Mouse (Mus musculus) lung, adult 2 months (tissue): Measurements from ENCODE around the gene Tgfbr3. TPM values are rescaled to one million over a fixed set of nuclear protein-coding genes. Genes with fewer than 3 reads are reported as not detected.

Source experiments
- DNase-seq: peaks from one replicate; pipeline ENCODE4 v3.0.0; 2022
- H3K4me1 ChIP-seq: fragments of 200-500 bp; 2 replicates; pipeline ENCODE4 v1.6.1; 2011; ENCODE audit warnings: low read length; ENCODE audit not compliant: control insufficient read depth, insufficient read depth
- H3K4me3 ChIP-seq: fragments of 200-500 bp; replicated peaks from 2 replicates; pipeline ENCODE3; 2011; ENCODE audit warnings: low read depth, mild to moderate bottlenecking, control low read depth, low read length; ENCODE audit errors: extremely low read depth
- CTCF ChIP-seq: fragments of 200-500 bp; IDR thresholded peaks from 2 replicates; pipeline ENCODE4 v1.5.1; 2011; ENCODE audit warnings: mild to moderate bottlenecking, low read length, control low read depth; ENCODE audit not compliant: insufficient read depth
- POLR2A ChIP-seq: fragments of 200-500 bp; IDR thresholded peaks from 2 replicates; pipeline ENCODE4 v1.6.1; 2011; ENCODE audit warnings: low read depth, mild to moderate bottlenecking, control low read depth, low read length, borderline replicate concordance; ENCODE audit errors: extremely low read depth
- WGBS: fragments of 180-500 bp; shearing (Covaris S2); methylation state at CpG from one replicate; pipeline ENCODE4 v1.1.7; 2018; 5-methylcytosine and 5-hydroxymethylcytosine counted together
- polyA plus RNA-seq: library from polyadenylated mRNA; depleted of rRNA; stranded (reverse); fragments of >200 nt; gene quantifications from 2 replicates; pipeline ENCODE4 v1.2.3, GENCODE M21; 2012

Gene Tgfbr3
- polyA plus RNA-seq, 1 experiment = 47.3 TPM

DNA sequence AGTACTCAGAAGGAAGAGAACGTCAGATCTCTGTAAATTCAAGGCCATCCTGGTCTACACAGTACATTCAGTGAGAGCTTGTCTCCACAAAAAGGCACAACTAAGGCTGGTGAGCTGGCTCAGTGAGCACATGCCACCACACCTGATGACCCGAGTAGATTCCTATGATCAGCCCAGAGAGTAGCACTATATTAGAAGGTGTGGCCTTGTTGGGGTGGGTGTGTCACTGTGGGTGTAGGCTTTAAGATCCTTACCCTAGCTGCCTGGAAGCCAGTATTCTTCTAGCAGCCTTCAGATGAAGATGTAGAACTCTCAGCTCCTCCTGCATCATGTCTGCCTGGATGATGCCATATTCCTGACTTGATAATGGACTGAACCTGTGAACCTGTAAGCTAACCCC lies 115.9 kb downstream of the Tgfbr3 start:
- Histone ChIP-seq H3K4me1 (peaks cover 3% of the 10 kb centered on the region), H3K4me3 (no peak overlapping the region)
- WGBS = 67% methylated on average over 2 of the region's 2 CpGs
- TF ChIP-seq CTCF = no peak
- no peak for TF ChIP-seq POLR2A
- no peak for DNase-seq

DNA sequence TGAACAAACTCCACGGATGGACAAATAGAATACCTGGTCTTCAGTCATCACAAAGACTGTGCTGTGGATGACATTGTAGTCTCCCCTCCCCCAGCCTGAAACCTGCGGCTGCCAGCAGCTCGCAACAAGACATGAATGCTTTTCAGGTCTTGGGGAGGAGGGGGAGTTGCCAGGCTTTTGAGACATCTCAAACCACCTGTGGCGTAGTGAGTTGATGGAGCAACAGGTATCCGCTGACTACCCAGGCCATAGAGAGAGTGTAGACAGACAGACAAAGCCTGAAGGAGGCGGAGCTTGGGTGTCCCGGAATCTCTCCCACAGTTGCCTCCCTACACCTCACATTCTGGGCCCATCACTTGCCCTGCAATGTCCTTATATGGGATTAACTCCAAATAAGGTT lies 117.6 kb downstream of the Tgfbr3 start:
- TF ChIP-seq POLR2A = no peak
- TF ChIP-seq CTCF = no peak
- no peak overlapping the region for H3K4me3 ChIP-seq
- 89% methylated on average over 7 of the region's 7 CpGs for WGBS
- DNase-seq = no peak
- peaks cover 12% of the 10 kb centered on the region for H3K4me1 ChIP-seq

DNA sequence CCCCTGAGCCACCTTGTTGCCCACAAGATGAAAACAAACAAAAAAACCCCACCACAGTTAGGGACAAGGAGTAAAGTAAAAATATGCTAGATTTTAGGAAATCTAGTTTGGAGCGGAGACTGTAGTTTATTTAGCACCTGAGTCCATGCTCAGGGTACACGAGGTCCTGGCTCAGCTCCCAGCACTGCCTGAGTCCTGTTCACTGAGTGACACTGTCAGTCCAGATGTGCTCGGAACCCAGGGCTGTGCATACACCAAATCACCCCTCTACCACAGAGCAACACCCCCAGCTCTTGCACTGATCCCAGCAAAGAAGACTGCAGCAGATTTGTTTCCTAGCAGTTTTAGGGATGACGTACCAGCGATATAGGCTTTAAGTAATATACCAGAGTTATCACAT lies 119.6 kb downstream of the Tgfbr3 start:
- DNase-seq = no peak
- WGBS = 79% methylated on average over 5 of the region's 5 CpGs
- TF ChIP-seq CTCF = no peak
- no peak for TF ChIP-seq POLR2A
- peaks cover 19% of the 10 kb centered on the region for H3K4me1 ChIP-seq
- no peak overlapping the region for H3K4me3 ChIP-seq

DNA sequence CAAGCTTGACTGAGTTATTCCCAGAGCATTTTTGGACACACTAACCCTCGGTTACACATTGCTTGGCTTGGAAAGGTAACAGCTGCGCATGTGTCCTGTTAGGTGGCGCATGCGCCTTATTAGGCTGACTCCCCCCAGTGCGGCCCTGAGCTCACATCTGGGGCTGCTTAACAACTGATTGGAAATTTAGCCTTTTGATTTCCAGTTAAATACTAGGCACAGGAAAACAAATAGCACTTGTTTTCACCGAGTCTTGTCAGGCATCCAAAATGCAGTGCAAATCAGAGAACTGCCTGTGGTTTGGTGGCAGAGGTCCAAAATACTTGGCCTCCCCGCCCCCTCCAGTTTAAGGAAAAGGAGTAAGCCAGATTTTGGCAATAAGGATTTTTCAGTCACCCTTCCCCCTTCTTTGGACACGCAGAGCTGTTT lies 121.5 kb downstream of the Tgfbr3 start:
- H3K4me1 ChIP-seq = peaks cover 19% of the 10 kb centered on the region
- peak overlapping the region; percentile 20 for H3K4me3 ChIP-seq
- peak; percentile 58 for DNase-seq
- 18% methylated on average over 8 of the region's 8 CpGs for WGBS
- TF ChIP-seq CTCF (no peak), POLR2A (no peak)

DNA sequence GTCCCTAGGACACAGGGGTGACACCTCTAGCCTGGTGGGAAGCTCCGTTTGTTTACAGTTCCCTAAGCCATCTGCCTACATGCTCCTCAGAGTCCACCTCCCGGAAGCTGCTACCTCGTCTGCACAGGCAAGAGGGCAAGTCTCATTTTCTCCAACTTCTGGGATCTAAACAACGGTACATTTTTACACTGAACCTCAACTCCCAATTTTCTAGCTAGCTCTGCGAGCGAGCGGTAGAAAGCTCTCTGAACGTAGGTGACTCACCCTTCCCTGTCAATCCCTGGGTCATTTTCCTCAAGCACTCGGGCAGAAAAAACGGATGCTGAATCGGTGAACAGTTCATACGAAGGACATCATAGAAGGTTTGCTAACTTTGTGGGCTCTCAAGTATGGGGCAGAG lies 122.1 kb downstream of the Tgfbr3 start:
- Histone ChIP-seq H3K4me1 (peaks cover 19% of the 10 kb centered on the region), H3K4me3 (peak overlapping the region; percentile 14)
- no peak for DNase-seq
- TF ChIP-seq CTCF = no peak
- TF ChIP-seq POLR2A = no peak
- 24% methylated on average over 12 of the region's 12 CpGs for WGBS

DNA sequence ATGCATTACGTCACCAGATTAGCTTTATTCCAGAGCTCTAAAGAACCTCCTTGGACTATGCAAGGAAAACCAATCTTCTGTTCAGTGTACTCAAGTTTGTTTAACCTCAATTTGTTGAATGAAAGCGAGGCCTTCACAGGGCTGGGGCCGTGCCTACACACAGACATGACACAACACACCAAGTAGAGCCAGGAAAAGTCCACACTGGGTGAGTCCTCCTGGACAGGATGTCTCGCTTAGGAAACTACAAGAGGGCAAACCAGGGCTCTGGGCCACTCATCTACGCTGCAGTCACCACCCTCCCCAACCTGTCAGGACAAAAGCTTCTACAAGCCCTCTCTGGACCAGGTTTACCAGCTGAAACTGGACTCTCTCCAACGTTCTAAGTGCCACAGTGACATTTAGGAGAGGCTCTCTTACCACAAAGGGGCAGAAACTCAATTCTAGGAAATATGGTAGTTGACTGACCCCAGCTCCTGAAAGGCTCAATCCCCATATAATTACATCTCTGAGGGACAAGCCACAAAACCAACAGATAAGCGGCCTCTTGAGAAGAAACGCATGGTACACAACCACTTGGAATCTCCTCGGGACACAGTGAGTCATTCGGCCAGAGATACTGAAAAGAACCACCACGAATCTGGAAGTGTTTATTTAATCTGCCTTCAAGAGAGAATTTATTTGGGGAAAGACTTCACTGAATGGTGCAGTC lies 122.6 kb downstream of the Tgfbr3 start:
- TF ChIP-seq POLR2A = no peak
- no peak for TF ChIP-seq CTCF
- Histone ChIP-seq H3K4me3 (no peak overlapping the region), H3K4me1 (peaks cover 19% of the 10 kb centered on the region)
- WGBS = 16% methylated on average over 11 of the region's 11 CpGs
- DNase-seq = peak; percentile 48

DNA sequence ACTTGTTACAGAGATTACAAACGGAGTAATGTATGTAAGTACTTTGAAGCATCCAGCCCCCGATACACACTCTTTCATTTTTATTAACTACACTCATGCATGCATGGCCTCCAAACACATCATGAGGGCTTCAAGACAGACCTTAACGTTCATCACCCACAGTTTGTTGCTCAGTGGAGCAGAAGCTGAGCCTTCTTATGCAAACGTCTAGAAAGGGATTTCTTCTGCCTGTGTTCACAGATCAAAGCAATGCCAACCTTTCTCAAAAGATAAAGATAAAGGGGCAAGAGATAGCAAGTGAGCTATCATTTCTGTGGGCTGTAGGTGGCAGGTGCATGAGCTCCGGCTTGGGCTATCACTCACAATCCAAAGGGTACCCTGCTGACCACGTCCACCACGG lies 123.7 kb downstream of the Tgfbr3 start:
- WGBS = 79% methylated on average over 7 of the region's 7 CpGs
- Histone ChIP-seq H3K4me1 (peaks cover 19% of the 10 kb centered on the region), H3K4me3 (no peak overlapping the region)
- TF ChIP-seq POLR2A = no peak
- TF ChIP-seq CTCF = no peak
- DNase-seq = no peak

DNA sequence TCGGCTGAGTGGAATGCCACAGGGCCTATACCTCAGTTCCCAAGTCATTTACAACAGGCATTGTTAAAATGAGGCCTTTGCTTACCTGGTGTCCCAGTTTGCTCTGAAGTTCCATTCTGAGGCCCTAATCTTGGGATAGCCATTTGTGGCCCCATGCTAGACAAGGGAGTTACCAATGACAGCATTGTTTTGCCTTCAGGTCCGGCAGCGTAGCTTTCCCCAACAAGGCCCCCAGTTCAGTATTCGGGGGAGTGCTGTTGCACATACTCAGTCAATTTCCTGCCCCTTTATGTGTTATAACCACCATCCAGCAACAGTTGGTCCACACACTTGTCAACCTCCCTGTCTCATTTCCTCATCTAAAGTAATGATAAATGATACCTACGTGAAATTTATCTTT lies 124.2 kb downstream of the Tgfbr3 start:
- 79% methylated on average over 5 of the region's 5 CpGs for WGBS
- TF ChIP-seq POLR2A = no peak
- TF ChIP-seq CTCF = no peak
- Histone ChIP-seq H3K4me1 (peaks cover 19% of the 10 kb centered on the region), H3K4me3 (no peak overlapping the region)
- no peak for DNase-seq

DNA sequence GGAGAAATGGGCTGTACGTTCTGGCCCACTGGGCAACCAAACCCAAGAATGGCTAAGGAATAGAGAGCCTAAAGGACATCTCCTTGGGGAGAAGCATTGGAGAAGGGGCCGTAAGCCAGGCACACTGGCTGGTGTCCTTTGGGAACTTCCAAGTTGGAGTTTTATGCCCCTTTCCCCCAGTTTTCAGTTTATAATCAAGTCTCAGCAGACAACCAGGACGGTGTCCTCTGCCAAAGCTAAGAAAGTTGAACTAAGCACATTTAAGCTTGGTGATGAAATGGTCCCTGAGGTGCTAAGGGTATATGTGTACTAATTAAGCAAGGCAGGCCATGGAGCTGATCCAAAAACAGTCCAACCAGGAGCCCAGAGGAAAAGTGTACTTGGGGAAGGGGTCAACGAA lies 124.6 kb downstream of the Tgfbr3 start:
- no peak for TF ChIP-seq CTCF
- TF ChIP-seq POLR2A = no peak
- H3K4me1 ChIP-seq = peaks cover 20% of the 10 kb centered on the region
- WGBS = 90% methylated on average over 4 of the region's 4 CpGs

DNA sequence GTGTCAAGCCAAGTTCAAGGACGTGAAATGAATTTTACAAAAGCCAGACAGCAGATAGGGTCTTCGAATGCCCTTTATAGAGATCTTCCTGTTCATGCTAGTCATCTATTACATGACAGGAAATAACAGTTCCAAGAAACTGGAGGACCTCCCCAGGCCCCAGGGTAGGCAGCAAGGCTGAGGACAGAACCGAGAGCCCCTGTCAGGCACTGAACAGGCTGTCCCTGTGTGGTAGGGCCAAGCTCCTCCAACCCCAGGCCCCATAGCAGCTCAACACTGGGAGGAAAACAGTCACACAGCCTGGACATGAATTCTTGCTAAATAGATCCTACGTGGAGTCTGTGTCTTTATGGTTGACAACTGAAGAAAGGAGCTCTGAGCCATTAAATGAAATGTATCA lies 125.3 kb downstream of the Tgfbr3 start:
- TF ChIP-seq CTCF (no peak), POLR2A (no peak)
- Histone ChIP-seq H3K4me1 (peaks cover 25% of the 10 kb centered on the region), H3K4me3 (no peak overlapping the region)
- WGBS = 66% methylated on average over 4 of the region's 4 CpGs
- DNase-seq = no peak

More for the DNA sequence above, 124.6 kb downstream of the Tgfbr3 start:
- no peak for DNase-seq
- no peak overlapping the region for H3K4me3 ChIP-seq

DNA sequence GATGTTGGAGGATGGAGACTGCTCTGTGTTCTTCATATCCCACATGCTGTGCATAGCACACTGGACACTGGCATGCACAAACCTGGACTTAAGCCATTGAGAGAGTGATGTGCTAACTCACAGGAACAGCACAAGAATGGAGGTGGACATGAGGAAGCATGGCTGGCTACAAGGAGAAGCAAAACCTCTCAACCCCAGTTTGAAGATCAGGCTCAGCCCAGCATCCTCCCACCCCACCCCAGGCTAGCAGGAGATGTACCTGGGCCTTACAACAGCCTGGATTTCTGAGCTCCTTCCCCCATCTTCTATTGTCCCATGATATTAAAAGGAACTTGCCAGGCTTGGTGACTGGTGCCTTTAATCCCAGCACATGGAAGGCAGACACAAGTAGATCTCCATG lies 126.1 kb downstream of the Tgfbr3 start:
- no peak overlapping the region for H3K4me3 ChIP-seq
- TF ChIP-seq POLR2A = no peak
- no peak for TF ChIP-seq CTCF
- H3K4me1 ChIP-seq = peaks cover 25% of the 10 kb centered on the region
- no peak for DNase-seq
